Mouse (Mus musculus): Measurements from ENCODE around the gene B4galt1.
"Not testable (repeated sequence)": the region's sequence is repeated elsewhere in the genome, so short reads cannot be mapped to it uniquely, and the experiment has no call there.

The B4galt1 gene

DNA sequence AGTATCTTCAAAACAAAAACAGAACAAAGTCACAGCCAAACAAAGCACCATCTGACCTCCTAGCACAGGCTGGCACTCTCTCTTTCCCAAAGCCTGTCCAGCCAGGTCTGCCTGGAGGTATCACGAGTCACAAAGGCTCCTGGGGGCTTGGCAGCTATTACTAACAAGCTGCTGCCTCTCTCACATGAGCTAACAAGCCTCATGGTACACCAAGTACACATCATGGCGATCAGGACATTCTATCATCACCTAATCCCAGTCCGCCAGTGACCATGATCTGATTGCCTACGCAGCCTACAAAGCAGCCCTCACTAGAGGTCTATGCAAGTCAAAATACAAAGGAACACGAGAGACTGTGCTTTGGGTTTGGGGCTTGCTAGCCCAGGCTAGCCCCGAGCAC lies 34.7 kb downstream of the B4galt1 start:
- DNase-seq (ENCODE audit: low spot score in 2 of 2) = no peak

DNA sequence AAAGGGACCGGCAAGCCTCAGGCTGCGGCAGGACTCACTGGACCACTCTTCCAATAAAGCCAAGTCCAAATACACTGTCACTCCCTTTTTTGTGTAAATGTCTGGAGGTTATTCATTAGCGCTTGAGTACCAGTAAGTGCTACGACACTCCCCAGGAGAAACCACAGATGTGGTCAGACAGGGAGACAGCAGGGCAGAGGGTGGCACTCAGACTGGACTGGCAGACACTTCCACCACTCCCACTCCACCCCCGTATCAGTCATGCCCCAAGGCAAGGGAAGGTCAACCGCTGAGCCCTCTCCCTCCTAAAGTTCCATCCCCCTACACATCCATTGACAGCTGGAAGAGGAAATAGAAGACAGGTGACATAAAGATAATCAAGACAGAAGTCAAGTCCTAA lies 35.4 kb downstream of the B4galt1 start:
- DNase-seq (ENCODE audit: low spot score in 2 of 2) = no peak

DNA sequence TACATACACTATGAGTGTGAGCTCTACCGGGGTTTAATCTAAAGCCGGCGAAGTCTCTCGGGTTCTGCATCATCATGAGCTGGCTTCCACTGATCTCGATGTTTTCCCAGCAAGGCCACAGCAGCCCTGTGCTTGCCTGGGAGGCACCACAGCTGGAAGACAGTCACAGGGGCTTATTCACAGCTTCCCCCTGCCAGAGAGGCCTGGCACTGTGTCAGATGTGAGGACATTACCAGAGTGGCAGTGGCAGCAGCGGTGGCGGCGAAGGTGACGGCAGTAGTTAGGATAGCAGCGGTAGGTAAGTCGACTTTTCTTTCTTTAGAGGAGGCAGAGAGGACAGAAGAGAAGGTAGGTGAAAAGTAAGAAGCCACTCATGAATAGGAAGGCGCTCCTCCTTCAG lies 35.9 kb downstream of the B4galt1 start:
- DNase-seq (ENCODE audit: low spot score in 2 of 2) = no peak

DNA sequence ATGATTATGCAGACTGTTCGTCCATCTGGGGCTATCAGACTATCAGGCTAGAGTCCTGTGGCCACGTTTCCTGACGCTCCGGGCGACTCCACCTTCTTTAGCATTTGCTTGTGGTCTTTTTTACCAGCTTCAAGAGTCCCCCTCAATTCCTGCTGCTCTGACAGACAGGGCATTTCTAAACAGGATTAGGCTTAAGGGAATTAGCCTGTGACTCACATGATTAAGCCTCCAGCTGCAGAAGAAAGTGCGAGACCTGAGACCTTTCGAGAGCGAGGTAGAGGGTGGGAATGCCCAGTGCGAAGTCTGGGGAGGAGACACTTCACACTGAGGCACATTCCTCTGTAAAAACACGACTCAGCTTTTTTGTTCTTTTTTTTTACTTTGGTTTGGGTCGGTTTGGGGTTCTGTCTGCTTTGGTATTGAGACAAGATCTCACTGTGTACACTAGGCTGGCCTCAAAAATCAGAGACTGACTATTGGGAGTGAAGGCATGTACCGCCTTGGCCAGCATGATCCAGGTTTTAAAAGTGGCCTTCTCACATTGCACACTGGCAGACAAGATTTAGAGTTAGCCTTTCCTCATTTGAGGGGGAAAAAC lies 37.9 kb downstream of the B4galt1 start:
- DNase-seq (ENCODE audit: low spot score in 2 of 2) = no peak

DNA sequence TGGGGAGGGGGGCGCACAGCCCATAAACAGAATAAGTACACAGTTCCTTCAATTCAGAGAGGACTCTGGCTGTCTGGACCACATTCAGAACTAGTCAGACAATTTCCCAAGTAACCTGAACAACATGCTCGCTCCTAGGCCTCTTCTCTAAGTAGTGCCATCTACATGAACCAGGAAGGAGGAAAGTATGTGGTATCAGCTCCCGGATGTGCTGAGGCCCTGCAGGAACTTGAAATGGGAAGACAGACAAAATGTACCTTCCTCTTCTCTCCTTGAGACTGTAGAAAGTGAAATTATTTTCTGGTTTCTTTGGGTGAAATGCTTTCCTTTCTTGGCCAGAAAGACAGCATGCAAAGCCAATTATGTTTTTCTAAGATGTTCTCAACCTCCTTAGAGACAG lies 38.7 kb downstream of the B4galt1 start:
- DNase-seq (ENCODE audit: low spot score in 2 of 2) = no peak

DNA sequence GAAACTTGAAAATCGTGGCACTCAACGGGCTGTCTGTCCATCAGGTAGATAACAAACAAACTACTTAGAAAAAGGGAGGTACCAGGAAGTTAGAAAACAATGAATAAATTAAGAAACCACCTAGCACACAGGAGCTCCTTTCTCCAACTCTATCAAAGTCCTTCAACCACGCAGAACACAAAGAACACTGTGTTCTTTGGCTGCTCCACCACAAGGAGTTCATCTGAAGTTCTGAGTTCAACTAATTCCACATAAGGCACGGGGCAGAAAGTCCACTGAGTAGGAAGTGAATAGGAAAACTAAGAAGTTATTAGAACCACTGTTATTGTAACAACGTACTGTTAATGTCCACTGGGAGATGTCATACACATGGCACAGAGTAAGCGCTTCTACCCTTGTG lies 39.4 kb downstream of the B4galt1 start:
- DNase-seq (ENCODE audit: low spot score in 2 of 2) = no peak

DNA sequence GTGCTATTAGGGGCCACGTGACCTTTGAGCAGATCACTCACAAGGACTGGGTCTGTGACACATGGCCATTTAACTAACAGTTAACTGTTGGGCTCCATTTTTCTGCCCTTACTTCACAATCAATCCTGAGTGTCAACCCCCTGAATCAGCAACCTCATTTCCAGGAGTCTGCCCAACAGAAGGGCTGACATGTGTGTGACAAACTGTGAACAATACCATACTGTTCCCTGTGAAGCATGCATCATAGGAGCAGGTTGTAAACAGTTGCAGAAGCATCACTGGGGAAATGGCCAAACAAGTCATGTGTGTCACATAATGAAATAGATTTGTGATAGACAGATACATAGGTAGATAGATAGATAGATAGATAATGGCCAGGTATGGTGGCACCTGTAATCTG lies 40.9 kb downstream of the B4galt1 start:
- DNase-seq (ENCODE audit: low spot score in 2 of 2) = no peak

DNA sequence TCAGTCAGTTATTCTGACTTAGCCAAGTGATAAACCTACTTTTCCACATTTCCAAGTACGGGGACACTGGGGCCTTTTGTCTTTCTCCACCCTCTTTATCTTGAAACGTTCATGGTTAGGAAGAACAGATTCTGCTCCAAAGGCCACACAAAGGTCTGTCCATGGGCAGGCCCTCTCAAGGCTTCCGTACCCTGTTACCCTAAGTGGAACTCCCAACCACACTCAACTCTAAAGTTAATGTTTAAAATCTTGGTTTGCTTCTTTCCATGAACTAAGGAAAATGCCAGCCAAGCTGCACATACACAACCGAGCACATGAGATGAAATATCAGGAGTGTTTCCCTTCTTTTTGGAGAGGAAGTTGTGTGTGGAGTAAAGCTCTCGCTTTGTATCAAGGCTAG lies 43.3 kb downstream of the B4galt1 start:
- no peak for DNase-seq (ENCODE audit: low spot score in 2 of 2)

DNA sequence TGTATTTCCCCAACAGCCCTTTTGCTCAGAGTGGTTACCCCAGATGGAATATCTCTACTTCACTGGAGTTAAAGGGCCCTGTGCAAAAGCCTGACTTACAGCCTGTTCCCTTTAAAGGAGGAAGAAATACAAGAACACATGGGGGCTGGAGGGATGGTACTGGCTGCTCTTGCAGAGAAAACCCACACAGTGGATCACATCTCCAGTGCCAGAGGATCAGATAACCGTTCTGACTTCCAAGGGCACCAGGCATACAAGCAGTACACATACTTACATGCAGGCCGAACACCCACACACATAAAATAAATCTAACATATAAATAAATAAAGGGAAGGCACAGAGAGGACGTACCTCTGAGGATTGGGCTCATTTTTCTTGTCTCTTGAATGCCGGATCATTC lies 46.4 kb downstream of the B4galt1 start:
- DNase-seq (ENCODE audit: low spot score in 2 of 2) = no peak

DNA sequence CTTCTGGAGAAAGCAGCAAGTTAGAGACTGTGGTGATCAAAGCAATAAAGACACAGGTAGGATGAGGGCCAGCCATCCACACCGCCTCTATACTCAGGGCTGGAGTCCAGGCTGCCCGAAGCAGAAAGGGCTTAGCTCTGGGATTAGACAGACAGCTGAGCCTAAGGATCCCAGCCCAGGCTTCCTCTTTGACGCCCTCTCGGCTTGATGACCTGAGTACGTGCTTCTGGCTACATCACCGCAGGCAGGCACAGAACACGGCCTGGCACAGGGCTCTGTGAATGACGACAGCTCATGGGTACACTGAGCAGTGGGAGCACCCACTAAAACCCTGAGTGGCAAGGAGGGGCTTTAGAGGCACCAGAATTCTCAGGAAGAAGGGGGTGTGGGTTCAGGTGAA lies 48.4 kb downstream of the B4galt1 start:
- DNase-seq (ENCODE audit: low spot score in 2 of 2) = no peak

DNA sequence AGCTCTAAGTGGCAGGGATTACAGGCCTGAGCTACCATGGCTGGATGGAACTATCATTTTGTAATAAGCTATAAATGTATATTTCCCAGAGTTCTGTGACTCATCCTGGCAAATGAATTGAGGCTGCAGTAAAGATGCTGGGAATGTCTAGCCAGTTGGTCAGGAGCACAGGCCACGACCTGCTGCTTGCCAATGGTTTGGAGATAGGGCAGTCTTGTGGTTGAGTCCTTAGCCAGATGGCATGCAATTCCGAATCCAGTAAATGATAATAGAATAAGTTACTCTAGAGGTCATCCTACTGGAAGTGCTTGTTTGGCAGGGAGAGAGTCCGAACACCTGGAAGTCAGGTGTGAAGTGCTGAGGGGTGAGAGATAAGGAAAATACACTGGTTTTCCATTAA lies 51.0 kb downstream of the B4galt1 start:
- DNase-seq (ENCODE audit: low spot score in 2 of 2) = no peak

DNA sequence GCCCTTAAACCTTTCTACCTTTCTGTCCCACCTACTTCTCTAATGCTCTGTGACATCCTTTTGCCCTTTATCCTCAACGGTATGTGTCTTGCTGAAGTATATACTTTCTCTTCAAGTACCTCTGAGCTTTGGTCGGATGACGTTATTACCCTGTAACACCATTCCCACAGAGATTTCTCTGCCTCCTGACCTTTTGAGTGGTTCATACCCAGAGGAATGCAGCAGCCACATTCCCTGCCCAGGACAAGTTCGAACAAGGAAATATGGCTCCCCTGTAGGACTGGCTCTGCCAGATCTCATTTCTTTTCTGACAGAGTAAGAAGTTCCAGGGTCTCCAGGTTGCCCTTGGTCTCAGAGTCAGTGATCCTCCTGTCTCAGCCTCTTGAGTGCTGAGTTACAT lies 51.9 kb downstream of the B4galt1 start:
- DNase-seq (ENCODE audit: low spot score in 2 of 2) = no peak

DNA sequence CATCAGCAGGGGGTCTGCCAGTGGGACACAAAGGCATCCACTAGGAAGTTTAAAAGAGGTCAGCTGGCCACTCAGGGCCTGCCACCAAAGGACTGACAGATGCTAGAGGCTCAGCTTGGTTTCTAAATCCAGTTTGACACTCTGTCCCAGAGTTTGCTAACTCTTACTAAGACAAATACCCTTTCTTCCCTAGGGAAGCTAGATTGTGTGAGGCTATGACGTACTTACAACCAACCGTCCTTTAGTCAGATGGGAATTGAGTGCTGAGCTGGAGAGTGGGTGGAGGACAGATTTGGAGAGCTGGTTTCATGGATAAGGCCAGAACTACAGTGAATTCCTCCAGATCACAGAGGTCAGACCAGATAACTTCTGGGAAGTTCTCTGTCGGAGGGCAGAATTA lies 52.9 kb downstream of the B4galt1 start:
- no peak for DNase-seq (ENCODE audit: low spot score in 2 of 2)

DNA sequence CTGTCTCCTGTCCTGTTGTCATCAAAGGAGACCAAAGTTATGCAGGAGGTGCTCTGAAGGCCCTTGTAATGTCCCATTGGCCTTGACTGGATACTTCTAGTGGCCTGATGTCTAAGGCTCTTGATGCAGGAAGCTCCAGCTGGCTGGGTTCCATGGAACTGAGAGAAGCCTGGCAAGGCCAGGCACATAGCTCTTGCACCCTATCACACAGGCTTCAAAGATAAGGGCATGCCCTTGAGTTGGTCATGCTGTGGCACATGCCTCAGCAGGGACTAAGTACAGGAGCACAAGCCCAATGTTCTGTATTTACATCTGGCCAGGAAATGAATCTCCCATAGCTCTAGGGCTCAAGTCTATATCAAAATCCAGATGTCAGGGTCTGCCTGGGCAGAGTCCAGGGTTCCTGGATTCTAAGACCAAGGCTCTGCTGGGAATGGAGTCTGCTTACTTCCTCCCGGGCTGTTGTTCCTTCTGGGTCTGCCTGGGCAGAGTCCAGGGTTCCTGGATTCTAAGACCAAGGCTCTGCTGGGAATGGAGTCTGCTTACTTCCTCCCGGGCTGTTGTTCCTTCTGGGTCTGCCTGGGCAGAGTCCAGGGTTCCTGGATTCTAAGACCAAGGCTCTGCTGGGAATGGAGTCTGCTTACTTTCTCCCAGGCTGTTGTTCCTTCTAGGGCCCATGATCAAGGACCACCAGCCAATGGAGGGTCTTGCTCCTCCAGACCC lies 54.8 kb downstream of the B4galt1 start:
- not testable (repeated sequence) for DNase-seq (ENCODE audit: low spot score in 2 of 2)

DNA sequence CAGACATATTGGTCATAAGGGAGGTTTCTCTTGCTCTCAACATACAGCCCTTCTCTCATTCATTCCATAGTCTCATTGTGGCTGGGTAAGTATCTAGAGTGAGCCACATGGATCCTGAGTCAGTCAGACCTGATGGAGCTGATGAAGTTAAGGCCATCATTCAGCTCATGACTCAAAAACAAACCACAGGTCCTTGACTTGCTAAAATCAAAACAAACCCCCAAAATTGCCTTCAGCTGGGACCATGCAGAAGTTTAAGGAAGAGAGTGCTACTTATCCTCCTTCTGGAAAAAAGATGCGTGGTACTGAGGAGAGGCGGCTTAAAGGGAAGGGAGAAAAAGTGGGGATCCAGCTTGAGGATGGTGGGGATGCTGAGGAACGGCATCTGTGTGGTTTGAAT lies 58.0 kb downstream of the B4galt1 start:
- DNase-seq (ENCODE audit: low spot score in 2 of 2) = no peak

DNA sequence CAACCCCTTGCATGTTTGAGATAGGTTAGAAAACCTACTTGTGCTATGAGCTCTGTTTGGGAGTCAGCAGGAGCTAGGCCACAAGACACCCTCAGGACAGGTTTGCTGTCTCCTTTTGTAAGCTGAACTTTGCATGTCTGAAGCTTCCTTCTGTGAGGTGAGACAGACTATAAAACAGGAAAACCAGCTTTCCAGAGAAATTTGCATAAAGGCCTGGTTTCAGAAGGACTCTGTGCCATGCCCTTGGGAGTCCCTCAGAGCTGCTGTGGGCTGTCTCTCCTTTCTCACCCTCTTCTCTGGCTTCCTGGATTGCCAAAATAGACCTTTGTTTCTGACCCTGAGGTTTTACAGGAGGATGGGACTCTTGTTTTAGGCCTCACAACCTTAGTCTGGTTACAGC lies 59.5 kb downstream of the B4galt1 start:
- DNase-seq (ENCODE audit: low spot score in 2 of 2) = no peak

DNA sequence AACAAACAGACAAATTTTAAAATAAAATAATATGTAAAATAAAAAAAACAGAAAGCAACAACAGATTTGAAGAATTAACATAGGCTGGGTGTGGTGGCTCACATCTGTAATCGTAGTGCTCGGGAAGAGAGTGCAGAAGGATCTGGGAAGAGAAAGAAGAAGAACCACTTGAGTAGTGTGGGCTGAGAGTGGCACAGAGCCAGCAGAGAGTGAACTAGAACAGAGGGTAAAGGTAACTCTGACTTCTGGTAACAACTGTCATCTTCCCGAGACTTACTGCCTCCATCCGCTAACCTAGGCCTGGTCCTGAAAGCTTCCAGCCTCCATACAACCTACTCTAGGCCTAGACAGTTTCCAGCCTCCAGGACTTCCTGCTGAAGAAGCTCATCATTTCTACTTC lies 62.6 kb downstream of the B4galt1 start:
- no peak for DNase-seq (ENCODE audit: low spot score in 2 of 2)

DNA sequence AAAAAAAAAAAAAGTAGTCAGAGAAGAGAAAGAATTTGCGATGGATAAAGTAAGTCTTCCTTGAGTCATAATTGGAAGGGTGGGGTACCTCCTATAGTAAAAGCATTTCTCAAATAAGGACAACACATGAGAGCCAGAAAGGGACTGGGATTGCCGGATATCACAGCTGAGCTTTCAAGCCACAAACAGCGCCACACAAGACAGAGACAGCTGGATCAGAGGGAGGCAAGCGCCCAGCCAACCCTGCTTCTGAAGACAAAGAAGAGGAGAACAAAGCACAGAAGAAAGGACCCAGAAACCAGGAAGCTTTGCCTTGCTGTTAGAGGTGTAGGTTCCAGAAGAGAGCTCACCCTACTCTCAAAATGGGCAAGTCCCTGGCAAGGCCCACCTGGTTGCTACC lies 67.2 kb downstream of the B4galt1 start:
- no peak for DNase-seq (ENCODE audit: low spot score in 2 of 2)

DNA sequence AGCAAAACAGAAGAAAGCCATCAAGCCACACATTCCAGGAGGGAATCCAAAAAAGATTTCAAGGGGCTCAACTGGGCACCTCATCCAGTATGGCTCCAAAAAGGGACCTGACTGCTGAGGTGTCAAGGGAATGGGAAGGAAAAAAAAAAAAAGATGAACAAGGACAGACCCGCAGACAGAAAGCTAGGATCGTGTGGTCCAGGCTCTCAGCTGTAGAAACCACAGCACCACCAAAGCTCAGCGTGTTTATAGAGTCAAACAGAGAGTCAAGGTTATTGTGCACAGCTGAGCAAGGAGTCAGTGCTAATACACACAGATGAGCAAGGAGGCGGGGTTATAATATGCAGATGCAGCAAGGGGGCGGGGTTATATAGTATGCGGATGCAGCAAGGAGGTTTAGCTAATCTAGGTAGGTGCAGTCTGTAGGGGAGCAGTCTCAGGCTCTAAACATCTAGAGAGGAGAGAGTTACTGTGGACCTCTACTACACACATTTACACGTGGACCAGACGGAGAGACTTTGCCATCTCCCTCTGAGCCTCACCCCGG lies 68.1 kb downstream of the B4galt1 start:
- DNase-seq (ENCODE audit: low spot score in 2 of 2) = no peak

DNA sequence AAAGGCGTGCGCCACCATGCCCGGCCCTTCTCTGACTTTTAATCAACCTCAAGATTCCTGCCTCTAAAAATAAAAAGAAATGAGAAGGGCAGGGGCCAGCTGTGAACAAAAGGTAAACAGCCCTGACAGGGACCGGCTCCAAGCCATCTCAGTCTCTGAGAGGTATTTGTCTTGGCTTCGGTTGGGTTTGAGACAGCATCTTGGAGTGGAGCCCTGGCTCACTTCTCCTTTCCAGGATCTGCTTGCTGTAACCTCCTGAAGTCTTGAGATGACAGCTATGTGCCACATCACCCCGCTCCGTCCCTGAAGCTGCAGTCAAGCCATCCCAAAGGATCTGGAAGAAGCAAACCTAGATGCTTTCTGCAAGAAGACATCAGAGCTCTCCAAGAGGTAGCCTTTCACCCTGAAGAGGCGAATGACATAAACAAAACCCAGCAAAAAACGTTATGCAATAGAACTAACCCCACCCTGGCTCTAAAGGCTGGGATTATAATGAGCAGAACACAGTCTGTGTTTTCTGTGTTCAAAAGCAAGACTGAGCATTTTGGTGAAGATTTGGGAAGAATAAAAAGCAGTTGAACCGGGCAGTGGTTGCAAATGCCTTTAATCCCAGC lies 69.1 kb downstream of the B4galt1 start:
- DNase-seq (ENCODE audit: low spot score in 2 of 2) = no peak

DNA sequence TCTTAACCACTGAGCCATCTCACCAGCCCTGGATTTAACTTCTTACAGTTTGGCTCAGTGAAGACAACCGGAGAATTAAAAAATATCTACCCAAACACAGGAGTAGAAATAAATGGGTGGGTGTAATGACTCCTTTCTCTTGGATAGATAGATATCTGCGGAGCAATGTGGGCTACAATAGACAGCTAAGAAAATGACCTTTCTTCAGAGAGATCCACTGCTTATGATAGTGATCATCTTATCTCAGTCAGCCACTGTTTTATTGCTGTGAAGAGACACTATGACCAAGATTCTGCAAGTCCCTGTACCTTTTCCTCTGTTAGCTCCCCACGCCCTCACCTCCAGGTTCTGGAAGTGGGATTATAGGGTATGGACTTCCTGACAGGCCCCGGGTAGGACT lies 70.8 kb downstream of the B4galt1 start:
- DNase-seq (ENCODE audit: low spot score in 2 of 2) = no peak

DNA sequence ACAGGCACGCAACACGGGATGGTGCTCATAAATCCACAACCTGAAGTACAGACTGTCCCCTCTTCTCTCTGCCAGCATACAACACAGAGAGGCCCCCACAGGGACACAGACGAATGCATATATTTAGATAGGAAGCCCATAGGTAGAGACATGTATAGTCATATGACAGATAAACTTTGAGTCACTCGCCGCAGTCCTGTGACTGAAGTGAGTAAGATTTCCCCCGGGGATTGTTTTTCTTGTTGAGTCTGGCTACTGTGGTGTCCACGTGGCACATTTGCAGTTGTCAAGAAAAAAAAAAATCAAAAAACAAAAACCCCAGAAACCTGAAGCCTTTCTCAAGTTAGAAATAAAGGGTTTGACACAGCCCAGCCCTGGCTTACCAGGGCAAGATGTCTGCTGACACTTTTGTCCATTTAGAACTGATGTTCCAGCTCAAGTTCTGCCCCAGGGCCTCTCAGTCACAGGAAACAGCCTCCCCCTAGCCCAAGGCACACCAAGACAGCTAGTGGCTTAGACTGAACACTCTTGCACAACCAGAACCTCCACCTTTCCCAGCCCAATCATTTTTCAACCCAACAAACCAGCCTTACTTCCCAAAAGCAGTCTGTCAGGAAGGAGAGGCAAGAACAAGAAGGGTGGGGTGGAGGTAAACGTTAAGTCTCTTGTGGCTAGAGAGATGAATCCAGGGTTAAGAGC lies 71.9 kb downstream of the B4galt1 start:
- no peak for DNase-seq (ENCODE audit: low spot score in 2 of 2)

DNA sequence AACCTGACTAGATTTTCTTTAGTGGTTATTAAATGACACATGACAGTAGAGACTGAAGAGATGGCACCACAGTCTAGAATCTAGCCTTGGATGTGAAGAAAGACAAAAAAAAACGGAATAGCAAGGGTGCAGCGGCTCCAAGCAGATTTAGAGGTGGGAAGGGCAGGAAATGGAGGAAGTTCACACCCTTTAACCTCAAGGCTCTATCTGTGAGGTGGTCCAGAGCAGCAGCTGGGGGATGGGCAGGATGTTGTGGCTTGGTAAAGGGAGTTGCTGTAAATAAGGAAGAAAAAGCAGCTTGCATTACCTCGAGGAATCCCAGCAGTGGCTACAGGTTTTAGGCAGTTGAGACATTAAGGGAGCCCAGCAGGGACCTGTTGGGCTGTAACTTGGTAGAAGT lies 72.7 kb downstream of the B4galt1 start:
- DNase-seq (ENCODE audit: low spot score in 2 of 2) = no peak

Measured in right cerebral cortex, postnatal 10 days (tissue).